ENCODE assay signal across 15 mouse cellular contexts in the genomic region with DNA sequence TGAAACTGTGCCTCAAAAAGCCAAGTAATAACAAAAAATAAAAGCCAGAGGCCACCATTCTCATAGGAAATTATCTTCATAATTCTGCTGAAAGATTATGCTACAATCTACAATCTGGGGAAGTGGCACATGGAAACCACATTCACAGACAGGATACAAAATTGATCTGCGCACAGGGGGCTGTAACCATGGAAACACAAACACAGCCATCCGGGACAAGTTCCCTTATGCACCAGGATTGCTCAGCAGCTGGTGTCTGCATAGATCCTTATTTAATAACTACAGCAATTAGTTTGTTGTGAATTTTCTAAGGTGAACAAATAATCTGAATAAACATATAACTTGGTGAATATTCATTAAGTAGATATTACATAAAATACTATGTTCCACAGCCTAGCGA.
DNase-seq lines count a peak whose midpoint lies in the region; ATAC-seq and TF ChIP-seq lines count a peak whose summit lies in the region.
"Had no signal": no experiment of that assay in that cellular context is flagged by ENCODE, and none has a peak within 500 bp of the region (broad histone marks: within the 10 kb centered on the region; RNA-seq: fewer than 3 reads in every experiment).

No protein-coding gene starts in this region.

- no peak for DNase-seq in forebrain, embryonic 10.5 days (ENCODE audit: extremely low spot score, low spot score)
- DNase-seq in layer of hippocampus, adult 2 months (ENCODE audit: low spot score in 2 of 2) = peak; percentile 32 to 64
- DNase-seq in layer of hippocampus, postnatal 10 days (ENCODE audit: low spot score in 2 of 2) = no peak
- peak; percentile 39 for DNase-seq in midbrain, postnatal 0 days (ENCODE audit: low spot score)
- no peak for DNase-seq in left cerebral cortex, postnatal 25 days (ENCODE audit: low spot score in 2 of 2)
- no peak for DNase-seq in kidney, adult 9 months
- DNase-seq: cerebellum, postnatal 36 days; heart, adult 18-20 months; kidney, postnatal 36 days; thymus, postnatal 36 days had no signal

- H3K4me1 ChIP-seq in forebrain, embryonic 13.5 days = peaks cover 15% of the 10 kb centered on the region
- peaks cover 15% of the 10 kb centered on the region for H3K4me1 ChIP-seq in forebrain, embryonic 10.5 days
- H3K4me1 ChIP-seq in midbrain, postnatal 0 days (ENCODE audit: insufficient read depth, low read length) = no peaks in the 10 kb centered on the region; the same call in 1 of the 2 replicates

- H3K27ac ChIP-seq in forebrain, embryonic 13.5 days = no peak overlapping the region
- no peak overlapping the region for H3K27ac ChIP-seq in forebrain, embryonic 10.5 days
- peak overlapping the region; percentile 74 for H3K27ac ChIP-seq in layer of hippocampus, adult 2 months
- no peak overlapping the region for H3K27ac ChIP-seq in midbrain, postnatal 0 days (ENCODE audit: low read depth, low read length)

- H3K9me3 ChIP-seq in forebrain, embryonic 13.5 days (replicated peaks) = no peaks in the 10 kb centered on the region
- no peaks in the 10 kb centered on the region; the same call in 1 of the 2 replicates for H3K9me3 ChIP-seq in forebrain, embryonic 10.5 days
- no peaks in the 10 kb centered on the region for H3K9me3 ChIP-seq in midbrain, postnatal 0 days (ENCODE audit: low read length)

- no peaks in the 10 kb centered on the region for H3K36me3 ChIP-seq in forebrain, embryonic 13.5 days (ENCODE audit: poor library complexity, severe bottlenecking)
- H3K36me3 ChIP-seq in forebrain, embryonic 10.5 days (replicated peaks) = no peaks in the 10 kb centered on the region
- no peaks in the 10 kb centered on the region for H3K36me3 ChIP-seq in midbrain, postnatal 0 days (ENCODE audit: insufficient read depth, low read length)

- no peaks in the 10 kb centered on the region for H3K27me3 ChIP-seq in forebrain, embryonic 13.5 days
- no peaks in the 10 kb centered on the region for H3K27me3 ChIP-seq in forebrain, embryonic 10.5 days (ENCODE audit: poor library complexity, severe bottlenecking)
- H3K27me3 ChIP-seq in midbrain, postnatal 0 days (ENCODE audit: insufficient read depth, low read length) = no peaks in the 10 kb centered on the region

- peak; percentile 48; the same call in 1 of the 2 replicates for ATAC-seq in forebrain, embryonic 13.5 days
- peak; percentile 84 to 90 for ATAC-seq in hematopoietic stem cell, adult 5-6 weeks (replicated peaks in 1 of 2; ENCODE audit: insufficient read depth in 1 of 2, low FRiP score in 2 of 2, low TSS enrichment in 1 of 2, low read depth in 1 of 2, poor library complexity in 2 of 2, severe bottlenecking in 2 of 2)
- no peak for ATAC-seq in midbrain, postnatal 0 days (ENCODE audit: low FRiP score)
- ATAC-seq: intestine, embryonic 16.5 days; Patski had no signal

- 60% methylated on average over 3 of the region's 3 CpGs for WGBS in forebrain, embryonic 13.5 days
- 85% methylated on average over 3 of the region's 3 CpGs for WGBS in forebrain, embryonic 10.5 days
- WGBS in midbrain, postnatal 0 days = 35% methylated on average over 3 of the region's 3 CpGs

- H3K4me2 ChIP-seq in forebrain, embryonic 13.5 days = no peak overlapping the region
- H3K4me2 ChIP-seq in midbrain, postnatal 0 days (ENCODE audit: low read depth, low read length, poor library complexity, severe bottlenecking) = no peak overlapping the region
- H3K4me2 ChIP-seq: liver, embryonic 11.5 days had no signal

- intact Hi-C loops in left cerebral cortex, postnatal 25 days (cut with DNase I) = no loop called here

- no peak for TF ChIP-seq CTCF in layer of hippocampus, adult 2 months (conservative IDR thresholded peaks at IDR 0.05)
- TF ChIP-seq CTCF in midbrain, postnatal 0 days (IDR thresholded peaks at IDR 0.05) = no peak

- no peak overlapping the region for H3K9ac ChIP-seq in forebrain, embryonic 13.5 days
- no peak overlapping the region for H3K9ac ChIP-seq in midbrain, postnatal 0 days (replicated peaks; ENCODE audit: low read length, poor library complexity, severe bottlenecking)

- no peak overlapping the region for H3K4me3 ChIP-seq in forebrain, embryonic 13.5 days
- H3K4me3 ChIP-seq in forebrain, embryonic 10.5 days = no peak overlapping the region
- H3K4me3 ChIP-seq in layer of hippocampus, adult 2 months = no peak overlapping the region
- H3K4me3 ChIP-seq in midbrain, postnatal 0 days (ENCODE audit: low read depth, low read length) = no peak overlapping the region

Comparison
In these comparisons a context has a peak if more than half of its experiments do, and no peak if none do; other contexts are left out.
1. DNase-seq: peak in layer of hippocampus, adult 2 months (2 of 2) and midbrain, postnatal 0 days (single experiment); none in forebrain, embryonic 10.5 days (single experiment), layer of hippocampus, postnatal 10 days (0 of 2), left cerebral cortex, postnatal 25 days (0 of 2) and kidney, adult 9 months (single experiment).